Mouse (Mus musculus) heart, postnatal 0 days (tissue): ENCODE results near the gene 1110051M20Rik.

Experiments
- CTCF ChIP-seq: IDR thresholded peaks from 2 replicates; pipeline ENCODE4 v1.5.1; 2016; ENCODE audit warnings: antibody characterized with exemption, control low read depth, low read depth
- EP300 ChIP-seq: IDR thresholded peaks from 2 replicates; pipeline ENCODE4 v1.6.1; 2016; ENCODE audit warnings: antibody characterized with exemption, low read depth

DNA sequence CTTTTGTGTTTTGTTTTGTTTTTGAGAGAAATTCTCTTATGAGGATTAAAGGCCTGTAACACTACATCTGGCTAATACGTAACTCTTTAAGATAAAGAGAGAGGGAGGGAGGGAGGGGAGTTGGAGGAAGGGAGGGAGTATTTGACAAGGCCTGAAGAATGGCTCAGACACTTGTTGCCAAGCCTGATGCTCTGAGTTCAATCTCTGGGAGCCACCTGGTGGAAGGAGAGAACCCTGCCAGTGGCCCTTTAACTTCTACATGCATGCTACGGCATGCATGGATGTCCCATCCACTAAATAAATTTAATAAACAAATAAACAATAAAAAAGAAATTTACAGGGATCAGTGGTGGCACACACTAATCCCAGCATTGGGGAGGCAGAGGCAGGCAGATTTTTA, 142.7 kb downstream of the 1110051M20Rik start:
- TF ChIP-seq CTCF (peak; percentile 11; the same call in 1 of the 2 replicates), EP300 (no peak)
